Mouse (Mus musculus) ES-E14 (cell line): ENCODE data around the gene Ppil6. TPM values are rescaled to one million over a fixed set of nuclear protein-coding genes. Genes with fewer than 3 reads are reported as not detected.

Experiments
- DNase-seq: peaks from one replicate; pipeline ENCODE4 v3.0.0-alpha.2; 2013; ENCODE audit warnings: low read depth, low spot score
- H3K27ac ChIP-seq: 2 replicates; pipeline ENCODE4 v1.5.1; 2012; ENCODE audit warnings: low read depth, mild to moderate bottlenecking, low read length, moderate library complexity, mixed read lengths; ENCODE audit not compliant: poor library complexity, insufficient read depth, severe bottlenecking
- H3K36me3 ChIP-seq: 2 replicates; pipeline ENCODE4 v1.6.1; 2012; ENCODE audit warnings: mild to moderate bottlenecking, low read length, moderate library complexity, mixed read lengths; ENCODE audit not compliant: control insufficient read depth, poor library complexity, insufficient read depth, severe bottlenecking
- H3K4me1 ChIP-seq, 2 experiments: fragments of 150-350 bp in 1 of 2; sonication (generic) in 1 of 2; 2 replicates each; pipeline ENCODE4 v1.6.1; 2012; ENCODE audit warnings: low read length in 2 of 2, mild to moderate bottlenecking in 1 of 2, mixed read lengths in 1 of 2; ENCODE audit not compliant: control insufficient read depth in 2 of 2, insufficient read depth in 2 of 2, poor library complexity in 1 of 2
- H3K4me3 ChIP-seq, 2 experiments: fragments of 150-350 bp in 1 of 2; sonication (generic) in 1 of 2; 2 replicates each; pipeline ENCODE4 v1.5.1; 2012; ENCODE audit warnings: low read length in 2 of 2, low read depth in 1 of 2, mild to moderate bottlenecking in 1 of 2, mixed read lengths in 1 of 2; ENCODE audit not compliant: insufficient read depth in 1 of 2, poor library complexity in 1 of 2, severe bottlenecking in 1 of 2
- H3K9ac ChIP-seq: 2 replicates; pipeline ENCODE4 v1.6.1; 2012; ENCODE audit warnings: low read depth, mild to moderate bottlenecking, low read length, mixed read lengths; ENCODE audit not compliant: poor library complexity, insufficient read depth, severe bottlenecking
- H3K9me3 ChIP-seq: fragments of 150-350 bp; sonication (generic); 2 replicates; pipeline ENCODE4 v1.6.1; 2012; ENCODE audit warnings: low read depth, mild to moderate bottlenecking, low read length; ENCODE audit not compliant: control insufficient read depth, insufficient read depth
- CHD2 ChIP-seq: IDR thresholded peaks from 2 replicates; pipeline ENCODE4 v1.6.1; 2014; ENCODE audit warnings: mild to moderate bottlenecking, low read depth, low read length, inconsistent platforms
- HCFC1 ChIP-seq: IDR thresholded peaks from 2 replicates; pipeline ENCODE4 v1.6.1; 2012; ENCODE audit warnings: low read length, inconsistent platforms, borderline replicate concordance; ENCODE audit not compliant: insufficient read depth
- MAFK ChIP-seq: IDR thresholded peaks from 2 replicates; pipeline ENCODE4 v1.6.1; 2014; ENCODE audit warnings: mild to moderate bottlenecking, low read depth, low read length, inconsistent platforms; ENCODE audit not compliant: insufficient read depth
- ZC3H11A ChIP-seq: IDR thresholded peaks from 2 replicates; pipeline ENCODE4 v1.6.1; 2012; ENCODE audit warnings: low read depth, mild to moderate bottlenecking, inconsistent platforms, low read length, borderline replicate concordance
- ZNF384 ChIP-seq: IDR thresholded peaks from 2 replicates; pipeline ENCODE4 v1.6.1; 2012; ENCODE audit warnings: low read depth, low read length, inconsistent platforms
- in situ Hi-C, 2 experiments: fragments of 600-800 bp; cut with MboI; formaldehyde crosslinking; loops; one replicate each; pipeline ENCODE4 v1.15.1; 2025; ENCODE audit warnings: low sequenced_read_pairs in 2 of 2, inconsistent platforms in 1 of 2; ENCODE audit not compliant: unreplicated experiment in 2 of 2
- total RNA-seq: library from RNA; depleted of rRNA; stranded (reverse); fragments of 300-350 nt; gene quantifications from 2 replicates; pipeline ENCODE4 v1.2.3, GENCODE M21; 2012

The Ppil6 gene
- total RNA-seq, 1 experiment: not detected

- Histone ChIP-seq H3K36me3 (peaks cover 4% of the 10 kb centered on the region; the same call in 1 of the 2 replicates), H3K27ac (peak overlapping the region; percentile 95), H3K4me3 (peak overlapping the region; percentile 81 to 91), H3K9me3 (no peaks in the 10 kb centered on the region), H3K4me1 (peaks cover 0 to 8% of the 10 kb centered on the region in 2 experiments; a peak in 2 of 4 replicates), H3K9ac (peak overlapping the region; percentile 96)
- DNase-seq: peak; percentile 31
- TF ChIP-seq CHD2 (no peak), ZNF384 (no peak), MAFK (no peak), HCFC1 (no peak), ZC3H11A (no peak)
- in situ Hi-C loops: loop anchor here (10.0 to 25.0 kb wide), 3 partner anchors 115 to 508 kb away; no protein-coding TSS in a partner anchor
Observed at GRCm38 (mm10) chr10:41519640-41520409, 29.6 kb downstream of the Ppil6 start.

GRCm38 (mm10) chr10:41520410-41520673 is 30.1 kb downstream of the Ppil6 start:
- H3K36me3 ChIP-seq: peaks cover 4% of the 10 kb centered on the region; the same call in 1 of the 2 replicates
- H3K4me3 ChIP-seq: peak overlapping the region; percentile 81 to 91
- H3K9me3 ChIP-seq: no peaks in the 10 kb centered on the region
- H3K9ac ChIP-seq: peak overlapping the region; percentile 96; the same call in 1 of the 2 replicates
- DNase-seq: no peak
- H3K27ac ChIP-seq: no peak overlapping the region
- TF ChIP-seq HCFC1 (no peak), ZNF384 (no peak), MAFK (no peak), CHD2 (no peak), ZC3H11A (no peak)
- in situ Hi-C loops: loop anchor here in 1 of 2 experiments (25.0 kb wide), 1 partner anchor 508 kb away; no protein-coding TSS in a partner anchor
- peaks cover 0 to 8% of the 10 kb centered on the region in 2 experiments; a peak in 2 of 4 replicates for H3K4me1 ChIP-seq

- no peak overlapping the region for H3K4me3 ChIP-seq
- TF ChIP-seq HCFC1 (no peak), ZNF384 (no peak), MAFK (no peak), CHD2 (no peak), ZC3H11A (no peak)
- in situ Hi-C loops: loop anchor here in 1 of 2 experiments (25.0 kb wide), 1 partner anchor 511 kb away; no protein-coding TSS in a partner anchor
- no peak overlapping the region for H3K27ac ChIP-seq
- H3K9me3 ChIP-seq: no peaks in the 10 kb centered on the region
- H3K9ac ChIP-seq: no peak overlapping the region
- peaks cover 9% of the 10 kb centered on the region for H3K36me3 ChIP-seq
- H3K4me1 ChIP-seq: peaks cover 0 to 8% of the 10 kb centered on the region in 2 experiments; a peak in 2 of 4 replicates
- no peak for DNase-seq
Observed at GRCm38 (mm10) chr10:41523386-41523785, 33.1 kb downstream of the Ppil6 start.

GRCm38 (mm10) chr10:41525696-41526095 is 35.5 kb downstream of the Ppil6 start:
- TF ChIP-seq ZNF384 (no peak), HCFC1 (no peak), MAFK (no peak), ZC3H11A (no peak), CHD2 (no peak)
- H3K4me1 ChIP-seq: peaks cover 0 to 8% of the 10 kb centered on the region in 2 experiments; a peak in 2 of 4 replicates
- no peak overlapping the region for H3K4me3 ChIP-seq
- H3K36me3 ChIP-seq: peaks cover 16% of the 10 kb centered on the region
- no peak overlapping the region for H3K9ac ChIP-seq
- no peaks in the 10 kb centered on the region for H3K9me3 ChIP-seq
- in situ Hi-C loops: no loop called here
- DNase-seq: no peak
- H3K27ac ChIP-seq: no peak overlapping the region
